Comparison of ENCODE assay signal across 38 mouse cellular contexts in the genomic region with DNA sequence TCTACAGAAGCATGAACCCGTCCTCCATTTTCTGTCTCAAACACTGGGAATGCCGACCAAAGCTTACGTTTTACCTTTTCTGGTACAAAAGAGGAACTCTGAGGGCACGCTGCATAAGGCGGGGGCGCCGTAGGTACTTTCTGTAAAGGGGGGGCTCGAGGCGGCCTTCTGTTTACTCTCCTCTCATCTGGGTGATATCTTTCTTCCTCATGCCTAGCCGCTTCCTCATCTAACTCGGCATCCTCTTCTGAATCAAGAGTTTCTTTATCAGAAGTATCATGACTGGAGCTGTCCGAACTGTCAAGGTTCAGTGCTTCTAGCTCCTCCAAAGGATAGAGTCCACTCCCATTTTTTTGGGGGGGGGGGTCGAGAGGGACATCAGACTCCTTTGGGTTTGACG. TPM values are rescaled to one million over a fixed set of nuclear protein-coding genes. Genes with fewer than 3 reads are reported as not detected.
"Had no signal": no experiment of that assay in that cellular context is flagged by ENCODE, and none has a peak within 500 bp of the region (broad histone marks: within the 10 kb centered on the region; RNA-seq: fewer than 3 reads in every experiment).

No protein-coding gene starts in this region.

- H3K27me3 ChIP-seq: embryonic facial prominence, embryonic 12.5 days; embryonic facial prominence, embryonic 13.5 days; embryonic facial prominence, embryonic 15.5 days; forebrain, embryonic 13.5 days; forebrain, embryonic 15.5 days had no signal

- DNase-seq: cerebellum, adult 9-10 months; cerebellum, adult 9-11 months; cerebellum, postnatal 10 days; cerebellum, postnatal 14 days; cerebellum, postnatal 25 days; cerebellum, postnatal 36 days; embryo, embryonic 11 days; forebrain, postnatal 0 days; gastrocnemius, adult 2 months; gastrocnemius, postnatal 10 days; gastrocnemius, postnatal 14 days; gastrocnemius, postnatal 25 days; gastrocnemius, postnatal 36 days; heart, adult 18-20 months; heart, adult 2 months had no signal

- H3K9ac ChIP-seq: embryonic facial prominence, embryonic 12.5 days; embryonic facial prominence, embryonic 13.5 days; embryonic facial prominence, embryonic 15.5 days; forebrain, embryonic 13.5 days; forebrain, embryonic 15.5 days; forebrain, postnatal 0 days had no signal

- H3K9me3 ChIP-seq: embryonic facial prominence, embryonic 15.5 days had no signal

- H3K4me1 ChIP-seq: embryonic facial prominence, embryonic 10.5 days; embryonic facial prominence, embryonic 12.5 days; embryonic facial prominence, embryonic 13.5 days; embryonic facial prominence, embryonic 15.5 days; forebrain, embryonic 10.5 days; forebrain, embryonic 13.5 days; forebrain, embryonic 15.5 days; heart, embryonic 10.5 days had no signal

- H3K36me3 ChIP-seq: embryonic facial prominence, embryonic 10.5 days; embryonic facial prominence, embryonic 12.5 days; embryonic facial prominence, embryonic 13.5 days; embryonic facial prominence, embryonic 15.5 days; forebrain, embryonic 10.5 days; forebrain, embryonic 15.5 days; heart, embryonic 10.5 days had no signal

- H3K4me3 ChIP-seq: embryonic facial prominence, embryonic 10.5 days; embryonic facial prominence, embryonic 12.5 days; embryonic facial prominence, embryonic 13.5 days; embryonic facial prominence, embryonic 15.5 days; erythroblast, embryonic 14.5 days; forebrain, embryonic 10.5 days; forebrain, embryonic 13.5 days; forebrain, embryonic 15.5 days; gastrocnemius, adult 2 months; heart, adult 2 months; heart, embryonic 10.5 days had no signal

- H3K27ac ChIP-seq: embryonic facial prominence, embryonic 10.5 days; embryonic facial prominence, embryonic 12.5 days; embryonic facial prominence, embryonic 13.5 days; embryonic facial prominence, embryonic 15.5 days; forebrain, embryonic 10.5 days; forebrain, embryonic 13.5 days; forebrain, embryonic 15.5 days; gastrocnemius, adult 2 months; heart, adult 2 months; heart, embryonic 10.5 days had no signal

- ATAC-seq: forebrain, embryonic 13.5 days; forebrain, embryonic 14.5 days; forebrain, embryonic 15.5 days; forebrain, embryonic 16.5 days; forebrain, postnatal 0 days had no signal

- H3K4me2 ChIP-seq: embryonic facial prominence, embryonic 12.5 days; embryonic facial prominence, embryonic 13.5 days; embryonic facial prominence, embryonic 15.5 days; forebrain, embryonic 13.5 days; forebrain, embryonic 15.5 days had no signal

RNA-seq across cellular contexts. Expression of a gene that starts 10.9 kb away (rescaled TPM):
- total RNA-seq: common myeloid progenitor, adult 5-6 weeks; forebrain, postnatal 0 days; gastrocnemius, adult 18-20 months; gastrocnemius, adult 2 months; gastrocnemius, adult 8-10 months; gastrocnemius, postnatal 10 days; gastrocnemius, postnatal 14 days; gastrocnemius, postnatal 25 days; gastrocnemius, postnatal 36 days; gastrocnemius, postnatal 4 days; granulocyte monocyte progenitor cell, adult 5-6 weeks; heart, adult 18-20 months; heart, adult 2 months; heart, adult 8-10 months had no signal
- polyA plus RNA-seq: cortical plate, adult 2 months; embryonic facial prominence, embryonic 10.5 days; embryonic facial prominence, embryonic 11.5 days; embryonic facial prominence, embryonic 12.5 days; embryonic facial prominence, embryonic 13.5 days; embryonic facial prominence, embryonic 14.5 days; embryonic facial prominence, embryonic 15.5 days; erythroblast, embryonic 14.5 days; forebrain, embryonic 10.5 days; forebrain, embryonic 11.5 days; forebrain, embryonic 13.5 days; forebrain, embryonic 14.5 days; forebrain, embryonic 15.5 days; forebrain, embryonic 16.5 days; forebrain, postnatal 0 days; frontal cortex, adult 2 months; gonadal fat pad, adult 2 months; heart, adult 2 months; heart, embryonic 10.5 days had no signal

RNA-seq across cellular contexts. Expression of a gene that starts 35.6 kb away (rescaled TPM):
- total RNA-seq: common myeloid progenitor, adult 5-6 weeks; forebrain, postnatal 0 days; gastrocnemius, adult 18-20 months; gastrocnemius, adult 2 months; gastrocnemius, adult 8-10 months; gastrocnemius, postnatal 10 days; gastrocnemius, postnatal 14 days; gastrocnemius, postnatal 25 days; gastrocnemius, postnatal 36 days; gastrocnemius, postnatal 4 days; granulocyte monocyte progenitor cell, adult 5-6 weeks; heart, adult 18-20 months; heart, adult 2 months; heart, adult 8-10 months had no signal
- polyA plus RNA-seq: embryonic facial prominence, embryonic 10.5 days; embryonic facial prominence, embryonic 11.5 days; embryonic facial prominence, embryonic 12.5 days; embryonic facial prominence, embryonic 13.5 days; embryonic facial prominence, embryonic 15.5 days; erythroblast, embryonic 14.5 days; forebrain, embryonic 10.5 days; forebrain, embryonic 11.5 days; forebrain, embryonic 13.5 days; forebrain, embryonic 14.5 days; forebrain, embryonic 15.5 days; forebrain, embryonic 16.5 days; forebrain, postnatal 0 days; gonadal fat pad, adult 2 months; heart, adult 2 months; heart, embryonic 10.5 days had no signal

RNA-seq across cellular contexts. Expression of a gene that starts 59.9 kb away (rescaled TPM):
- total RNA-seq: common myeloid progenitor, adult 5-6 weeks; forebrain, postnatal 0 days; gastrocnemius, adult 18-20 months; gastrocnemius, adult 2 months; gastrocnemius, adult 8-10 months; gastrocnemius, postnatal 10 days; gastrocnemius, postnatal 14 days; gastrocnemius, postnatal 25 days; gastrocnemius, postnatal 36 days; gastrocnemius, postnatal 4 days; granulocyte monocyte progenitor cell, adult 5-6 weeks; heart, adult 18-20 months; heart, adult 2 months; heart, adult 8-10 months had no signal
- polyA plus RNA-seq: embryonic facial prominence, embryonic 10.5 days; embryonic facial prominence, embryonic 11.5 days; embryonic facial prominence, embryonic 12.5 days; embryonic facial prominence, embryonic 13.5 days; erythroblast, embryonic 14.5 days; forebrain, embryonic 10.5 days; forebrain, embryonic 11.5 days; forebrain, embryonic 13.5 days; forebrain, embryonic 14.5 days; forebrain, embryonic 15.5 days; forebrain, embryonic 16.5 days; forebrain, postnatal 0 days; gonadal fat pad, adult 2 months; heart, adult 2 months; heart, embryonic 10.5 days had no signal
